Mouse (Mus musculus): Measurements from ENCODE around the gene Gk. TPM values are rescaled to one million over a fixed set of nuclear protein-coding genes. Genes with fewer than 3 reads are reported as not detected.

The Gk gene
- polyA plus RNA-seq, 1 experiment from 2014 or later: 17.8 TPM

DNA sequence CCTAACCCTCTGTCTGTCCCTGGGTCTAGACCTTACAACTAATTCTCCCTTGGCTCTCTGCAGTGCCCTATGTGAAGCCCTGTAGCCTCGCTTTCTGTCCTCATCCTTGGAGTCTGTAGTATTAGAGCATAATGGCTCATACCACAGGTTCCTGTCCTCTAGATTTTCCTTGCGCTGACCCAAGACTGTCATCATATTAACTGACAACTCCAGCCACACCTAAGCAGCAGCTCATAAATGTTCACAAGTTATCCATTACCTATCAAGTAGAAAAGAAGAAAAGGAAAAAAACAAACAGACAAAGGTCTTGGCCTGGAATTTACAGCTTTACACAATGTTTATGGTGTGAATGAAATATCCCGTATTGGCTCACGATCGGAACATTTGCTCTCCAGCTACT is 43.4 kb downstream of the Gk start:
- ATAC-seq (ENCODE audit: low FRiP score, low TSS enrichment) (no peak), DNase-seq (ENCODE audit: low spot score) (no peak)
- no peaks in the 10 kb centered on the region for H3K9me3 ChIP-seq (ENCODE audit: control insufficient read depth, low read length)
- H3K36me3 ChIP-seq (ENCODE audit: control insufficient read depth, insufficient read depth, low read length): no peaks in the 10 kb centered on the region
- no peak overlapping the region for H3K9ac ChIP-seq (ENCODE audit: low read length)
- H3K4me2 ChIP-seq (replicated peaks; ENCODE audit: low read depth): no peak overlapping the region
- H3K4me1 ChIP-seq (replicated peaks; ENCODE audit: control insufficient read depth, insufficient read depth): no peaks in the 10 kb centered on the region
- WGBS: 80% methylated on average over 5 of the region's 5 CpGs
- TF ChIP-seq EP300 (optimal IDR thresholded peaks at IDR 0.05) (no peak), CTCF (IDR thresholded peaks at IDR 0.05; ENCODE audit: low read depth) (no peak)
- no peaks in the 10 kb centered on the region for H3K27me3 ChIP-seq (ENCODE audit: control insufficient read depth, insufficient read depth, low read length)
- no peak overlapping the region for H3K27ac ChIP-seq (replicated peaks)
- no peak overlapping the region for H3K4me3 ChIP-seq (ENCODE audit: low read depth, low read length)

DNA sequence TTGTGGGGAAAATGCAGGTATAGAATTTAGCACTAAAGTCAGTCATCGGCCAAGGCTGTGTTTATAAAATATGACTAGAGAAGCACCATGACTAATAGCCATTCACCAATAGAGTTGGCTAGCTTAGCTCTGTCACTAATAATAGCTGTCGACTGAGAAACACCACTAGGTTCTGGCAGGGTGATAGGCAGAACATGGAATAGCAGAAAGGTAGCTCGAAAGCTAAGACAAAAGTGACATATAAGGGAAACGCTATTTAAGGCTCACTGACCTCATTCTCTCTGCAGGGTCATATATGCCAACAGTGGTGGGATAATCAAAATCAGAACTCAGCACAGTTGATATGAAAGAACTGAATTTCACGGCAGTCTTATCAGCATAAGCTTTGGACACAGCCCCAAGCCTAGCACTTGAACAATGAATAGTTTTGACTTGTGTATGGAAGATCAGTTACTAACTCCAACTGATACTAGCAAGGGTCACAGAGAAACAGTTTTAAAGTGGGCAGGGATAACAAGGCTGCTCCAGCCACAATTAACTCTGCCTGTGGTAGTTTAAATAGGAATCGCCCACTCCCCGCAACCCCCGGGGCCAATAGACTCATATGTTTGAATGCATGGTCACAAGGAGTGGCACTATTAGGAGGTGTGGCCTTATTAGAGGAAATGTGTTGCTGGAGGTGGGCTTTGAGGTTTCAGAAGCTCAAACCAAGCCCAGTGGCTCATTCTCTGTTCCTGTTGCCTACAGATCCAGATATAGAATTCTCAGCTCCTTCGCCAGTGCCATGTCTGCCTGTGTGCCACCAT is 45.3 kb downstream of the Gk start:
- Histone ChIP-seq H3K9ac (ENCODE audit: low read length) (no peak overlapping the region), H3K4me2 (replicated peaks; ENCODE audit: low read depth) (no peak overlapping the region), H3K27ac (replicated peaks) (no peak overlapping the region), H3K4me3 (ENCODE audit: low read depth, low read length) (no peak overlapping the region), H3K4me1 (replicated peaks; ENCODE audit: control insufficient read depth, insufficient read depth) (no peaks in the 10 kb centered on the region), H3K36me3 (ENCODE audit: control insufficient read depth, insufficient read depth, low read length) (no peaks in the 10 kb centered on the region), H3K9me3 (ENCODE audit: control insufficient read depth, low read length) (no peaks in the 10 kb centered on the region), H3K27me3 (ENCODE audit: control insufficient read depth, insufficient read depth, low read length) (no peaks in the 10 kb centered on the region)
- DNase-seq (ENCODE audit: low spot score): no peak
- ATAC-seq (ENCODE audit: low FRiP score, low TSS enrichment): no peak
- TF ChIP-seq CTCF (IDR thresholded peaks at IDR 0.05; ENCODE audit: low read depth) (no peak), EP300 (optimal IDR thresholded peaks at IDR 0.05) (no peak)
- 73% methylated on average over 9 of the region's 9 CpGs for WGBS

DNA sequence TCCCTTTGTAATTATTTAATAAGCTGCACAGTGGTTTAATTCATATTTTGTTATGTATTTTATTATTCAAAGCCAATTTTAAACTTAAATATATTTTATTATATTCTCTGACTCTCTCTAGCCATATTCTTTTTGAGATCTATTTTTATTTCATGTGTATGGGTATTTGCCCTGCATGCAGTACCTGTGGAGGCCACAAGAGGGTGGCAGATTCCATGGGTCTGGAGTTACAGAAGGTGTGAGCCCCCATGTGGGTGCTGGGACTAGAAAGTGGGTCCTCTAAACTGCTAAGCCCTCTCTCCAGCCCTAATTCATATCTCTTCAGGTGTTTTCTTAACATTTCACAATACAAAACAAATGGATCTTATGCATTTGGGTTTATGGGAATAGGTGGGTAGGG is 55.4 kb downstream of the Gk start:
- no peak for ATAC-seq (ENCODE audit: low FRiP score, low TSS enrichment)
- H3K9me3 ChIP-seq (ENCODE audit: control insufficient read depth, low read length): no peaks in the 10 kb centered on the region
- DNase-seq (ENCODE audit: low spot score): no peak
- H3K4me3 ChIP-seq (ENCODE audit: low read depth, low read length): no peak overlapping the region
- no peak overlapping the region for H3K9ac ChIP-seq (ENCODE audit: low read length)
- TF ChIP-seq CTCF (IDR thresholded peaks at IDR 0.05; ENCODE audit: low read depth) (peak; percentile 61), EP300 (optimal IDR thresholded peaks at IDR 0.05) (no peak)
- no peaks in the 10 kb centered on the region for H3K27me3 ChIP-seq (ENCODE audit: control insufficient read depth, insufficient read depth, low read length)
- H3K36me3 ChIP-seq (ENCODE audit: control insufficient read depth, insufficient read depth, low read length): no peaks in the 10 kb centered on the region
- no peak overlapping the region for H3K4me2 ChIP-seq (replicated peaks; ENCODE audit: low read depth)
- no peaks in the 10 kb centered on the region for H3K4me1 ChIP-seq (replicated peaks; ENCODE audit: control insufficient read depth, insufficient read depth)
- no peak overlapping the region for H3K27ac ChIP-seq (replicated peaks)

DNA sequence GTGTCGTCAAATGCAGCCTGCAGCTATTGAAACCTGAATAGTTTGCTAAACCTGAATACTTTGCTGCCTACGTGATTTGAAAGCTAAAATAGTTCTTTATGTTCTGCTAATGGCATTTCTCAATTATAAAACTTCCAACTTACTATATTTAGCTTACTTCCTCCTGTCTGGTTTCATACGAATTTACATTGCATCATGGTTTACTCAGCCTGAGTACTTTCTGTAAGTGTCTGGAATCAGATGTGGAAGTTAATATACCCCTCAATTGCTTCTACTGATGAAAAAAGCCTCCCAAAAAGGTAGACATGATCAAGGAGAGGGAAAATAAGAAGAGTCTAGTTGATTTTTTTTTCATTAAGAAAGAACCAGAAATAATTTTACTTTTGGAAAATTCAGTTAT is 66.2 kb downstream of the Gk start:
- TF ChIP-seq EP300 (optimal IDR thresholded peaks at IDR 0.05) (no peak), CTCF (IDR thresholded peaks at IDR 0.05; ENCODE audit: low read depth) (no peak)
- H3K27ac ChIP-seq (replicated peaks): no peak overlapping the region
- no peaks in the 10 kb centered on the region for H3K27me3 ChIP-seq (ENCODE audit: control insufficient read depth, insufficient read depth, low read length)
- no peaks in the 10 kb centered on the region for H3K9me3 ChIP-seq (ENCODE audit: control insufficient read depth, low read length)
- H3K4me3 ChIP-seq (ENCODE audit: low read depth, low read length): no peak overlapping the region
- no peaks in the 10 kb centered on the region for H3K36me3 ChIP-seq (ENCODE audit: control insufficient read depth, insufficient read depth, low read length)
- H3K4me1 ChIP-seq (replicated peaks; ENCODE audit: control insufficient read depth, insufficient read depth): no peaks in the 10 kb centered on the region
- 64% methylated on average over 3 of the region's 3 CpGs for WGBS
- no peak overlapping the region for H3K4me2 ChIP-seq (replicated peaks; ENCODE audit: low read depth)
- no peak overlapping the region for H3K9ac ChIP-seq (ENCODE audit: low read length)
- ATAC-seq (ENCODE audit: low FRiP score, low TSS enrichment) (no peak), DNase-seq (ENCODE audit: low spot score) (no peak)

DNA sequence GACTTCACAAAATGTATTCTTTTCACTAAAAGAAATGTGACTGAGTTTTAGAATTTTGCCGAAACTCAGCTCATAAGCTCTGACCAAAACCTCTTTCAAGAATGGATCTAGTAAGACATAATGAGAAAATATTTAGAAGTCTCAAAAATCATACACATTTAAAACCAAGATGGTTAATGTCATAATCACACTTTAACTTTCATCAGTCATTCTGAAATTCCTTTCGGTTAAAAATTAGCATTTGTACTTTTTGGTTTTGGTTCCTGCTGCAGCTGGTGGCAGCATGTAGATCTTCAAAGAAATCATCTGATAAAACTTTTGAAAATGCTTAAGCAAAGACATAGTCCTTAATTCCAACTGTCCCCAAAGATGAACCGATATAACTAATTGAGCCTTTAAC is 70.9 kb downstream of the Gk start:
- DNase-seq (ENCODE audit: low spot score) (no peak), ATAC-seq (ENCODE audit: low FRiP score, low TSS enrichment) (no peak)
- Histone ChIP-seq H3K9ac (ENCODE audit: low read length) (no peak overlapping the region), H3K36me3 (ENCODE audit: control insufficient read depth, insufficient read depth, low read length) (no peaks in the 10 kb centered on the region), H3K4me1 (replicated peaks; ENCODE audit: control insufficient read depth, insufficient read depth) (no peaks in the 10 kb centered on the region), H3K27me3 (ENCODE audit: control insufficient read depth, insufficient read depth, low read length) (no peaks in the 10 kb centered on the region), H3K4me2 (replicated peaks; ENCODE audit: low read depth) (no peak overlapping the region), H3K4me3 (ENCODE audit: low read depth, low read length) (no peak overlapping the region), H3K27ac (replicated peaks) (no peak overlapping the region), H3K9me3 (ENCODE audit: control insufficient read depth, low read length) (no peaks in the 10 kb centered on the region)
- no peak for TF ChIP-seq CTCF (IDR thresholded peaks at IDR 0.05; ENCODE audit: low read depth)
- no peak for TF ChIP-seq EP300 (optimal IDR thresholded peaks at IDR 0.05)
- WGBS: 94% methylated on average over 3 of the region's 3 CpGs

DNA sequence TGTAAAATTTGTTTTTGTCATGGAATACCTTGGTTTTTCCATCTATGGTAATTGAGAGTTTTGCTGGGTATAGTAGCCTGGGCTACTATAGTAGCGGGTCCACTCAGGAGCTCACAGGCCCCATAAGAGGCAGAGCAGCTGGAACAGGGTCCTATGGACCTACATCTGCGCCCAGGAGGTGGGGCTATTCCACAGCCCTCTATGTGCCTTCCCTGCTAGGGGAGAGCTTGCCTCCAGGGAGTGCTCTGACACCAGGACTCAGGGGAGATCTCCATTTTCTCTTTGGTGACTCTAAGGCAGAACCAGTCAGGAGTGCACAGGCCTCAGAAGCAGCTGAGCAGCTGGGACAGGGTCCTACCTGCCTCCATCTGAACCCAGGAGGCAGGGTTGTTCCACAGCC is 92.9 kb downstream of the Gk start:
- no peak overlapping the region for H3K4me3 ChIP-seq (ENCODE audit: low read depth, low read length)
- H3K4me1 ChIP-seq (replicated peaks; ENCODE audit: control insufficient read depth, insufficient read depth): no peaks in the 10 kb centered on the region
- DNase-seq (ENCODE audit: low spot score) (no peak), ATAC-seq (ENCODE audit: low FRiP score, low TSS enrichment) (no peak)
- H3K36me3 ChIP-seq (ENCODE audit: control insufficient read depth, insufficient read depth, low read length): no peaks in the 10 kb centered on the region
- H3K4me2 ChIP-seq (replicated peaks; ENCODE audit: low read depth): no peak overlapping the region
- no peaks in the 10 kb centered on the region for H3K27me3 ChIP-seq (ENCODE audit: control insufficient read depth, insufficient read depth, low read length)
- H3K9ac ChIP-seq (ENCODE audit: low read length): no peak overlapping the region
- H3K27ac ChIP-seq (replicated peaks): no peak overlapping the region
- H3K9me3 ChIP-seq (ENCODE audit: control insufficient read depth, low read length): no peaks in the 10 kb centered on the region
- 75% methylated on average over 2 of the region's 2 CpGs for WGBS
- TF ChIP-seq CTCF (IDR thresholded peaks at IDR 0.05; ENCODE audit: low read depth): peak; percentile 36
- TF ChIP-seq EP300 (optimal IDR thresholded peaks at IDR 0.05): no peak

Measured in stomach, postnatal 0 days (tissue).